Mouse (Mus musculus) kidney, adult 18-20 months (tissue): ENCODE measurements at regions not wholly inside any gene's neighbourhood (a gene's known extent, or its start where the extent isn't known, plus 50 kb on each side); places are given as distances from the start of the nearest gene placed in this dataset.

Experiments used
- DNase-seq: peaks from one replicate; pipeline ENCODE4 v3.0.0; 2021

DNA sequence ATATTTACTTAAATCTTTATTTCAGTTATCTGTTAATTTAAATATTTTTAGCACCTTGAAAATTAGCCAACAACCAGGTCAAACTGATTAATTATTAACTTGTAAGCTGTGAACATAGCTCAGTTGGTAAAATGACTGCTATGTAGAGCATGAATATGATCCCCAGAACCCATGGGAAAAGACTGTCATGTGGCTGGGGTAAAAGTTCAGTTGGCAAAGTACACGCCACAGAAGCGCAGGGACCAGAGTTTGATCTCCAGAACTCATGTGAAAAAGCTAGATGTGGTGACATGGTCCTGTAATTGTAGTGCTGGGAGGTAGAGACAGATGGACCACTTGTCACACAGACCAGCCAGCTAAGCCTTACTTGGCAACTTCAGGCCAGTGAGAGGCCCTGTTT is 81.1 kb downstream of the Tex13c3 start:
- peak; percentile 13 for DNase-seq
